Mouse (Mus musculus) bone marrow macrophage, adult 2 months (primary cell): ENCODE data around the gene Pkp1.

Source experiments
- CTCF ChIP-seq: IDR thresholded peaks from 2 replicates; pipeline ENCODE4 v1.5.1; 2012; ENCODE audit warnings: low read depth, mild to moderate bottlenecking, low read length, moderate library complexity
- POLR2A ChIP-seq: IDR thresholded peaks from 2 replicates; pipeline ENCODE4 v1.6.1; 2012; ENCODE audit warnings: mild to moderate bottlenecking, low read depth, low read length, borderline replicate concordance

- TF ChIP-seq POLR2A (no peak), CTCF (no peak)
Observed at GRCm38 (mm10) chr1:135840675-135841395, 78.2 kb downstream of the Pkp1 start.
